ENCODE assay signal across 8 mouse cellular contexts in the genomic region with DNA sequence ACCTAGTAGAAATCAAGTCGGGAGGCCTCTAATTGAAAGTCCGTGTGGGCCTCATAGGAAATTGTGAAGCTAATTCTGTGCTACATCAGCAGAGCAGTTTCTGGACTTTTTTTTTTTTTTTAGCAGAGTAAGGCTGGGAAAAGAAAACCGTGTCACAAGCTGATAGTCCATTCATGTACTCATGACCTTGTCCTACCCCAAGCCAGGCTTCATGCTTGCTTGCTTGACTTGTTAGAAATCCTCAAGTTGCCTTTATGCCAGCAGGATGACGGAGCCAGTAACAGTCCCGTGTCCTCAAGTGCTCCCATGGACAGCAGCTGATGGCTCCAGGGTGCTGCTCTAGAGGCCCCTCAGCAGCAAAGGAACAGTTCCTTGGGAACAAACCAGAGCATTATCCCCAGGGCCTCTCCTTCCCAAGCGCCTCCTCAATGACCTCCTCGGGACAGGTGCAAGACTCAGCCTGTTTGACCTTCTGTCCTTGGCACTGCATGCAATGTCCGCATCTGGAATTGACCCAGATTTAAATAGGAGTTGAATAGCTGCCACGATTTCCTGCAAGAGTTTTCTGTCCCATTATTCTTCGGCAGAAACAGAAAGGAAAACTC.
DNase-seq lines count a peak whose midpoint lies in the region; ATAC-seq and TF ChIP-seq lines count a peak whose summit lies in the region.

No protein-coding gene starts in this region.

- no peaks in the 10 kb centered on the region for H3K27me3 ChIP-seq in forebrain, embryonic 10.5 days (ENCODE audit: poor library complexity, severe bottlenecking)
- no peaks in the 10 kb centered on the region for H3K27me3 ChIP-seq in forebrain, embryonic 11.5 days (ENCODE audit: control insufficient read depth, insufficient read depth, low read length)
- no peaks in the 10 kb centered on the region for H3K27me3 ChIP-seq in CH12.LX (replicated peaks)
- no peaks in the 10 kb centered on the region for H3K27me3 ChIP-seq in heart, embryonic 15.5 days

- no peak overlapping the region for H3K9ac ChIP-seq in forebrain, embryonic 11.5 days (ENCODE audit: low read length)
- peak overlapping the region; percentile 64 for H3K9ac ChIP-seq in CH12.LX (ENCODE audit: insufficient read depth, low read depth)
- H3K9ac ChIP-seq in heart, embryonic 15.5 days, result no peak overlapping the region

- TF ChIP-seq POLR2A in CH12.LX (IDR thresholded peaks at IDR 0.05; ENCODE audit: low read depth, low read length), result no peak

- dilution Hi-C loops in CH12.LX (cut with MboI; ENCODE audit: extremely low pct_ligation_motif_present, extremely low pct_unique_long_range_greater_than_20kb, low sequenced_read_pairs), result no loop called here

- no peak for TF ChIP-seq RAD21 in CH12.LX (IDR thresholded peaks at IDR 0.05; ENCODE audit: low read depth, low read length)

- peaks cover 30% of the 10 kb centered on the region for H3K4me1 ChIP-seq in forebrain, embryonic 10.5 days
- peaks cover 11% of the 10 kb centered on the region; the same call in 1 of the 2 replicates for H3K4me1 ChIP-seq in forebrain, embryonic 11.5 days (replicated peaks; ENCODE audit: control insufficient read depth, insufficient read depth, low read length)
- H3K4me1 ChIP-seq in CH12.LX (ENCODE audit: control insufficient read depth in 1 of 2, insufficient read depth in 2 of 2), result peaks cover 15 to 64% of the 10 kb centered on the region in 2 experiments
- H3K4me1 ChIP-seq in heart, embryonic 15.5 days (replicated peaks), result peaks cover 29% of the 10 kb centered on the region

- H3K4me2 ChIP-seq in forebrain, embryonic 11.5 days (ENCODE audit: low read depth, low read length, severe bottlenecking), result no peak overlapping the region
- H3K4me2 ChIP-seq in CH12.LX (ENCODE audit: insufficient read depth, low read depth, poor library complexity, severe bottlenecking), result peak overlapping the region; percentile 86
- H3K4me2 ChIP-seq in heart, embryonic 15.5 days, result peak overlapping the region; percentile 14

- peaks cover 56% of the 10 kb centered on the region for H3K79me2 ChIP-seq in CH12.LX (replicated peaks; ENCODE audit: control insufficient read depth, extremely low read depth, insufficient read depth, poor library complexity, severe bottlenecking)

- TF ChIP-seq CTCF in CH12.LX (conservative IDR thresholded peaks at IDR 0.05 in 1 of 2, IDR thresholded peaks at IDR 0.05 in 1 of 2; ENCODE audit: low read depth in 2 of 2, low read length in 2 of 2), result no peak

- no peak for ATAC-seq in forebrain, embryonic 11.5 days (replicated peaks; ENCODE audit: low FRiP score)
- 0 out of 2 replicates have a peak, but pooled peaks have one; percentile 43 for ATAC-seq in heart, embryonic 15.5 days (replicated peaks; ENCODE audit: insufficient number of reproducible peaks, insufficient read depth, low FRiP score, low read depth)
- ATAC-seq in monocyte, adult 5-6 weeks (replicated peaks; ENCODE audit: insufficient number of reproducible peaks, low FRiP score, low TSS enrichment, poor library complexity, severe bottlenecking), result no peak

- H3K4me3 ChIP-seq in forebrain, embryonic 10.5 days, result no peak overlapping the region
- H3K4me3 ChIP-seq in forebrain, embryonic 11.5 days (ENCODE audit: low read depth, low read length), result no peak overlapping the region
- H3K4me3 ChIP-seq in CH12.LX (replicated peaks in 1 of 3; ENCODE audit: low read depth in 2 of 3, low read length in 2 of 3, poor library complexity in 1 of 3), result peak overlapping the region; percentile 26 to 58 (median 37)
- H3K4me3 ChIP-seq in heart, embryonic 15.5 days, result no peak overlapping the region

- no peak; the same call in 1 of the 2 replicates for TF ChIP-seq EP300 in CH12.LX (IDR thresholded peaks at IDR 0.05; ENCODE audit: low read length)

- no peaks in the 10 kb centered on the region for H3K9me3 ChIP-seq in forebrain, embryonic 10.5 days
- H3K9me3 ChIP-seq in forebrain, embryonic 11.5 days (ENCODE audit: control insufficient read depth, low read length), result no peaks in the 10 kb centered on the region
- no peaks in the 10 kb centered on the region for H3K9me3 ChIP-seq in CH12.LX (replicated peaks; ENCODE audit: low read length)
- H3K9me3 ChIP-seq in heart, embryonic 15.5 days (replicated peaks), result no peaks in the 10 kb centered on the region

- in situ Hi-C loops in CH12.LX (cut with MboI; ENCODE audit: low pct_ligation_motif_present, low pct_unique_long_range_greater_than_20kb, low sequenced_read_pairs), result no loop called here

- 76% methylated on average over 10 of the region's 10 CpGs for WGBS in forebrain, embryonic 10.5 days
- 76% methylated on average over 10 of the region's 10 CpGs for WGBS in forebrain, embryonic 11.5 days
- 46% methylated on average over 10 of the region's 10 CpGs for WGBS in heart, embryonic 15.5 days

- intact Hi-C loops in left cerebral cortex, postnatal 10 days (cut with DNase I), result no loop called here

- no peaks in the 10 kb centered on the region for H3K36me3 ChIP-seq in forebrain, embryonic 10.5 days (replicated peaks)
- no peaks in the 10 kb centered on the region for H3K36me3 ChIP-seq in forebrain, embryonic 11.5 days (ENCODE audit: control insufficient read depth, insufficient read depth, low read length)
- H3K36me3 ChIP-seq in CH12.LX (replicated peaks in 1 of 2; ENCODE audit: control insufficient read depth in 1 of 2, insufficient read depth in 1 of 2, low read length in 1 of 2), result peaks cover 5 to 29% of the 10 kb centered on the region in 2 experiments
- no peaks in the 10 kb centered on the region for H3K36me3 ChIP-seq in heart, embryonic 15.5 days

- peak overlapping the region; percentile 53; the same call in 1 of the 2 replicates for H3K27ac ChIP-seq in forebrain, embryonic 10.5 days
- H3K27ac ChIP-seq in forebrain, embryonic 11.5 days (ENCODE audit: low read depth, low read length), result no peak overlapping the region
- H3K27ac ChIP-seq in CH12.LX (ENCODE audit: insufficient read depth, low read depth), result peak overlapping the region; percentile 100
- H3K27ac ChIP-seq in heart, embryonic 15.5 days, result peak overlapping the region; percentile 66

- DNase-seq in forebrain, embryonic 10.5 days (ENCODE audit: extremely low spot score, low spot score), result no peak
- no peak for DNase-seq in forebrain, embryonic 11.5 days (ENCODE audit: low spot score)
- no peak for DNase-seq in CH12.LX (ENCODE audit: extremely low read depth)
- peak; percentile 63 for DNase-seq in cerebellum, adult 9-11 months
- DNase-seq in left cerebral cortex, postnatal 10 days (ENCODE audit: extremely low spot score in 1 of 2, low spot score in 2 of 2), result peak; percentile 38 to 50
- DNase-seq in skeletal muscle tissue, adult 2 months (ENCODE audit: low read depth, low spot score), result peak; percentile 92

TF ChIP-seq in CH12.LX, 34 proteins besides CTCF, POLR2A, EP300 and RAD21:
- TF ChIP-seq USF1 (IDR thresholded peaks at IDR 0.05; ENCODE audit: low read depth, low read length) (no peak), PAX5 (IDR thresholded peaks at IDR 0.05; ENCODE audit: low read length) (no peak), MXI1 (IDR thresholded peaks at IDR 0.05; ENCODE audit: low read depth, low read length) (peak; percentile 70; the same call in 1 of the 2 replicates), CHD1 (IDR thresholded peaks at IDR 0.05; ENCODE audit: low read depth, low read length) (no peak), UBTF (IDR thresholded peaks at IDR 0.05; ENCODE audit: low read depth, low read length) (0 out of 2 replicates have a peak, but pooled peaks have one; percentile 4), JUND (conservative IDR thresholded peaks at IDR 0.05; ENCODE audit: low read depth, low read length) (0 out of 2 replicates have a peak, but pooled peaks have one; percentile 2), E2F4 (IDR thresholded peaks at IDR 0.05; ENCODE audit: insufficient replicate concordance, low read depth, low read length) (0 out of 2 replicates have a peak, but pooled peaks have one; percentile 8), SMC3 (IDR thresholded peaks at IDR 0.05; ENCODE audit: low read depth, low read length) (no peak), RCOR1 (conservative IDR thresholded peaks at IDR 0.05; ENCODE audit: low read depth, low read length) (no peak), ETS1 (conservative IDR thresholded peaks at IDR 0.05; ENCODE audit: low read depth, low read length) (no peak), ELF1 (IDR thresholded peaks at IDR 0.05; ENCODE audit: low read depth, low read length) (0 out of 2 replicates have a peak, but pooled peaks have one; percentile 28), IRF4 (IDR thresholded peaks at IDR 0.05; ENCODE audit: low read depth, low read length) (no peak), MEF2A (IDR thresholded peaks at IDR 0.05; ENCODE audit: borderline replicate concordance, low read depth, low read length) (peak; percentile 75), HCFC1 (IDR thresholded peaks at IDR 0.05; ENCODE audit: low read depth, low read length) (no peak), MYC (IDR thresholded peaks at IDR 0.05; ENCODE audit: low read depth, low read length) (no peak), TCF12 (IDR thresholded peaks at IDR 0.05; ENCODE audit: low read depth, low read length) (0 out of 2 replicates have a peak, but pooled peaks have one; percentile 2), POLR2AphosphoS2 (IDR thresholded peaks at IDR 0.05; ENCODE audit: low read depth, low read length) (no peak; the same call in 1 of the 2 replicates), MAX (IDR thresholded peaks at IDR 0.05; ENCODE audit: low read length) (no peak), ZMIZ1 (IDR thresholded peaks at IDR 0.05; ENCODE audit: low read depth, low read length) (peak; percentile 83), ZKSCAN1 (IDR thresholded peaks at IDR 0.05; ENCODE audit: borderline replicate concordance, low read depth, low read length) (no peak), MAZ (IDR thresholded peaks at IDR 0.05; ENCODE audit: low read depth, low read length) (no peak), ZNF384 (IDR thresholded peaks at IDR 0.05; ENCODE audit: low read depth, low read length) (peak; percentile 91), ZC3H11A (IDR thresholded peaks at IDR 0.05; ENCODE audit: low read depth, low read length) (no peak), BHLHE40 (IDR thresholded peaks at IDR 0.05; ENCODE audit: low read depth, low read length) (peak; percentile 53), SIN3A (IDR thresholded peaks at IDR 0.05; ENCODE audit: low read length) (0 out of 2 replicates have a peak, but pooled peaks have one; percentile 67), NELFE (IDR thresholded peaks at IDR 0.05; ENCODE audit: low read depth, low read length) (no peak; the same call in 1 of the 2 replicates)
TF ChIP-seq in CH12.LX: peak in this region for 11.

Comparison
In these comparisons a context has a peak if more than half of its experiments do, and no peak if none do; other contexts are left out.
1. DNase-seq: peak in cerebellum, adult 9-11 months (single experiment), left cerebral cortex, postnatal 10 days (2 of 2) and skeletal muscle tissue, adult 2 months (single experiment); none in forebrain, embryonic 10.5 days (single experiment), forebrain, embryonic 11.5 days (single experiment) and CH12.LX (single experiment).
2. H3K4me3 ChIP-seq: peak in CH12.LX (3 of 3); none in forebrain, embryonic 10.5 days (single experiment), forebrain, embryonic 11.5 days (single experiment) and heart, embryonic 15.5 days (single experiment).